Mouse (Mus musculus): ENCODE results near the gene Fgf9.

Fgf9 gene

DNA sequence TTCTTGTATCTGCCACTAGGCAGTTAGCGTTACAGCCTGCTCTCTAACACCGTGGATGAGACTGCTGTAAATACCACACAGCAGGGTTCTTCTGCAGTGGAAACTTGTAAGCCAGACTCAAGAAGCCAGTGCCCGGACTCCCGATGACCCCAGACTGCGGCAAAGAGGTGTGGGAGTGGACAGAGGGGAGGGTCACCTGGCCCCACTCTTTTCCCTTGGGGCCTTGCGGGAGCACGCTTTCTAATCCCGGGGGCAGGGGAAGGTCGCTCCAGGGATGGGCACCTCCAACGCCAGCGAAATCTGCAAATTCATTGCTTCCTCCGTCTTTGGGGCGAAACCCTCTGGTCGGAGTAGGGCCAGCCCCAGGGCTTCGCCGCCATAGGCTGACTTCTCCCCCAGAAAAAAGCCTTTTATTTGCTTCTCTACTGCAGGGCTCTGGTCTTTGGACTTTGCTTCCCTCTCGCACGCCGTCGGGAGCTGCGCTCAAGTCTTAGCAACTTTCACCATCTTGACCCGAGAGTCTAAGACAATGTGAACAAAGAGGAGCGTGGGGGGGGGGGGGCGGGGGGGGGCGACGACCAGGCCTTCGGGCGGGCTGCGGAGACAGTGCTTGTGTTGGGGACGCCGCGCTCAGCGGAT is at the start of gene Fgf9:
Gene Fgf9, plus strand, starts transcription at position 67 of the 639 bp plus-strand sequence.
- DNase-seq = peak; percentile 79

GRCm38 (mm10) chr14:58034567-58034966 is 35.8 kb upstream of the Fgf9 start:
- DNase-seq = peak; percentile 75

- peak; percentile 99 for DNase-seq
Measured at GRCm38 (mm10) chr14:58036174-58036573, 34.2 kb upstream of the Fgf9 start.

DNA sequence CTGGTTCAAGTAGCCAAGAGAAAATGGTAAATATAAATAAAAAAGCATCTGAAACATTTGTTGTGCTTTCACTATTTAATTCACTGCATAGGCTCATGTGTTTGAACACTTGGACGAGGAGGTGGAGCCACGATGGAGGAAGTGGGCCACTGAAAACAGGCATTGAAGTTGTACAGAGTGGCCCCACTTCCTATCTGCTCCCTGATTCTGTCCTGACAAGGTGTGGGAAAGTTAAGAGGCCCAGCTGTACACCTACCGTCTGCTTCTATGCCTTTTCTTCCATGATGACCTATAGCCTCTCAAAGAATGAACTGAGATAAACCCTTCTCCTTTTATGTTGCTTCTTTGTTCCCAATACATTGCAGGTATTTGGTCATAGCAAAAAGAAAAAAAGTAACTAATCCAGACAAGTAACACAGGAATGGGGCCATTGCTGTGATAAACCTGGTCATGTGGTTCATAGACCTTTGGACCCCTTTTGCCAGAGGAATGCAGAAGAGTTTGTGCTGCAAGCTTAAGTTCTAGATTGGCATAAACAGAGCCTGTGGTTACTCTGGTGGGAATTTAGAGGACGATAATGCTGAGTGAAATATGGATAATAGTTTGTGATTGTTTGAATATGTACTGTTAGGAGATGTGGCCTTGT is 23.6 kb upstream of the Fgf9 start:
- DNase-seq = no peak

- DNase-seq = peak; percentile 89
Measured at GRCm38 (mm10) chr14:58050691-58051090, 19.7 kb upstream of the Fgf9 start.

- DNase-seq = no peak
Measured at GRCm38 (mm10) chr14:58067586-58067985, 2.8 kb upstream of the Fgf9 start.

- peak; percentile 61 for DNase-seq
Measured at GRCm38 (mm10) chr14:58068641-58069040, 1.7 kb upstream of the Fgf9 start.

DNA sequence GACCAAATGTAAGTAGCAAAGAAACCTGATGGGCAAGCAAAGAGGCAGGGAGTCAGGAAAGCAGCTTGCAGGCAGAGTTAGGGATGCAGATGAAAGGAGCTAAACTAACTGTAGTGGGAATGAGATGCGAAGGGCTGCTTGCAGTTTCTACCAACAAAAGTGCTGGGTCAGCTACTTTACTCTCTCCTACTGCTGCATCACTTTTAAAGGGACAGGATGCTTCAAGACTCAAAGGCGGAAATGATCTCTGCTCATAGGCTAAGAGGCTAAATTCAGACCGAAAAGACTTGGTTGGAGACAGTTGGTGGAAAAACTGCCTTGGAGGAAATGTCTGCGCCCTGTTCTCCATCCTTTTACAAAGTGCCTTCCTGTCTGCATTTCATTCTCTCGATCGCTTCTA is 420 bp upstream of the Fgf9 start:
- peak; percentile 61 for DNase-seq

- DNase-seq = peak; percentile 66
Measured at GRCm38 (mm10) chr14:58071120-58071641, 834 bp downstream of the Fgf9 start.

DNA sequence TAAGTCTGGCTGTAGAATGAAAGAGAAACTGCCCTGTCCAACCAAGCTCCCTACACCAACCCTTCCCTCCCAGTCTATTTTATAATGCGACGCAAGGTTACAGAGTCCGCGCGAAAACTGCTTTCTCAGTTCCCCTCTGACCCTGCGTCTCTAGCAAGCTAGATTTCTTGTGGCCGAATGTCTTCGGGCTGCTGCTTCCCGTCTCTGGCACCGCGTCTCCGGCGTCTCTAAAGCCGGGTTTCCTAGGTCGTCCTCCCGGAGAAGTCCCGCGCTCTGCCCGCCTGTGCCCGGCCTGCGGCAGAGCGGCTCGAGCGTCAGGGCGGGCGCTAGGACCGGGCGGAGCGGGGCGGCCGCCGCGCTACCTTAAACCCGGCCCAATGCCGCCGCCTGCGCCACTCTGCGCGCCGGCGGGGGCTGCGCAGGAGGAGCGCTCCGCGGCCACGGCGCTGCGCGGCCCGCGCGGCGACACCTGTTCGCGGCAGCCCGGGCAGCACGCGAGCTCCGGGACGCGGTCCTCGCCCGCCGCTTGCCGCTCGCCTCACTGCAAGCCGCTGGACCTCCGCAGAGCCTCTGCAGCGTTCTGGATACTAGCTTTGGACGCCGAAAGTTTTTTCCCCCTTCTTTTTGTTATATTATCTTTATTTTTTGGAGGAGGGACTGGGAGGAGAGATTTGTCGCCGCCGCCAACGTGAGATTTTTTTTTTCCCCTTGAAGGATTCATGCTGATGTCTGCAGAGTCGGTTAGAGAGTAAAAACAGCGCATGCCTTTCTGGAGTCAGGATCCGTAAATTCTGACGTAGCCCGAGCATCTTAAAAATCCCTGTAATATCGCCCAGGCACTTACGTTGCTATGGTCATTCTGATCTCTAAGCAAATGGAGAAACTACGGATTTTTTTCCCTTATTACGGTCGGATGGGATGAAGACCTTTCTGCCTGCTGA is 1.8 kb downstream of the Fgf9 start:
- peak; percentile 92 for DNase-seq

DNA sequence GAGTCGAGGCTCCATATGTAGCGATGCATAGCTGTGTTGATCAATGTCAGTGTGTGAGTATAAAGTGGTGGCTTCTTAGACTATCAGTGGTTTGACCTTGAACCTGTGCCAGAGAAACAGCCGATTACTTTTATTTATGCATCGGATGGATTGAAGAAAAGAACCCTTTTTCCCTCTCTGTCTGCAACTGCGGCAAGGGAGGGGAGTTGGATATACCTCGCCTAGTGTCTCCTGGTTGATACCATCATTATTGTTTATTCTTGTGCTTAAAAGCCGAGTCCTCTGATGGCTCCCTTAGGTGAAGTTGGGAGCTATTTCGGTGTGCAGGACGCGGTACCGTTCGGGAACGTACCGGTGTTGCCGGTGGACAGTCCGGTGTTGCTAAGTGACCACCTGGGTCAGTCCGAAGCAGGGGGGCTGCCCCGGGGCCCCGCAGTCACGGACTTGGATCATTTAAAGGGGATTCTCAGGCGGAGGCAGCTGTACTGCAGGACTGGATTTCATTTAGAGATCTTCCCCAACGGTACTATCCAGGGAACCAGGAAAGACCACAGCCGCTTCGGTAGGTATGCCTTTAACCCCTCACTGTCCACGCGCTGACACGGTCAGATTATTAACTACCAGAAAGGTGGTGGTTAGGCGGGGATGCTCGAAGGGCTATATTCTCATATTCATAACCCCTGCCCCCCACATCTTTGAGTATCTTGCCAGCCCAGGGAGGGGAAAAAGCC is 2.6 kb downstream of the Fgf9 start:
- DNase-seq = peak; percentile 57

- peak; percentile 45 for DNase-seq
Measured at GRCm38 (mm10) chr14:58073936-58074335, 3.6 kb downstream of the Fgf9 start.

DNA sequence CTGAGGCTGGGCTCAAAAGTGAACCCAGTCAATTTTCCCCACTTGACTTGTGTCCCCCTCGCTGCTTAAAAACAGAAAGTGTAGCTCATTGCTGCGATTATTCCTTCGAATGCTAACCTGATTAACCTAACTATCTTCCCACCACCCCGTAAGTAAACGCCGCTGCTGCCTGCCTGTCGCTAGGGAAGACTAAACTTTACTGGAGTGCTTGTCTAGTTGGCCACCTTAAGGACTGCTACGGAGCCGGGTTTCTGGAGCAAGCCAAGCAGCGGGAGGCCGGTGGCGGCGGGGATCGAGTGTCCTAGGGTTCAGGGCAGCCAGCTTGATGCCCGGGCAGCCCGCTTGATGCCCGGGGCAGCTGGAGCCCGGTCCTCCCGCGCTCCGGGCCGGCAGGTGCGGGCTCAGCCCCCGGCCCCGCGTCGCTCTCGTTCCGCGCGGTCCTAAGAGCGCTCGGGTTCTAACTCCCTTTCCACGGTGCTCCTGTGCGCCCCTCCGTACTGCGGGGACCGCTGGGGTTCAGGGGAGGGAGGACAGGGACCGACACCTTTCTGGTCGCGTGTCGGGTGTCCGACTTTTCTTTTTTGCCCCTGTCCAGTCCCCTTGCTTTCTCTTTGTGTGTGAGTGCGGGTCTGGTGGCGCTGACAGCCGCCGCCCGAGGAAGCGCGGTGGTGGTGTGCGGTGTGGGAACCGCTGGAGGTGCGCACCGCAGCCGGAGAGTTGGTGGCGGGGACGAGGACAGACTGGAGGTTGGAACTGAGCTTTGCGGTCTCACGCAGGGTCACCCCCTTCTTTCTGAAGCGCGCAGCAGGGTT is 4.5 kb downstream of the Fgf9 start:
- peak; percentile 87 for DNase-seq

DNA sequence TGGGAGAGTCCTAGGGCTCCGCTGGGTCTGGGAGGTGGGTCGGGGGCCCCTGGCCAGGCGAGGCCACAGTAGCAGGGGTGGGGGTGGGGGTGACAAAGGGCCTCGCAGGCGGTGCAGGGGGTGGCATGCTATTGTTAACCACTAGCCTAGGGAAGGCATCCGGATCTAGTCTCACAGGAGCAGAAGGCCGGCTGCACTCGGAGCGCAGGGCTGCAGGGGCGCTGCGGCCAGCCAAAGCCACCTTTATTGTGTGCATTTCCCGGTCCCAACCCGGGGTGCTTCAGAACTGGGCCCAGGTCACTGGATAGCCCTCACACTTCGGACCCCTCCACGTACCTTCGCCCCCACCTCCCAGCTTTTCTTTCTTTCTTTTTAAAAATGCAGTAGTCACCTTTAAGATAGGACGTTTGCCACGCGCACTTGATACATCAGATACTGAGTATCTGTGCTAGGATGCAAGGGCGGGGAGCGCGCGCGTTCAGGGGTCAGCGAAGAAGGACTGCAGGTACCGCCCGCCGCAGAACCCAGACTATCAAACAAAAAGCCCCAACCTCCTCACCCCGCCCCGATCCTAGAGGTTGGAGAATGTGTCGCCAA is 5.2 kb downstream of the Fgf9 start:
- peak; percentile 80 for DNase-seq

GRCm38 (mm10) chr14:58076030-58076521 is 5.7 kb downstream of the Fgf9 start:
- DNase-seq = peak; percentile 90

DNA sequence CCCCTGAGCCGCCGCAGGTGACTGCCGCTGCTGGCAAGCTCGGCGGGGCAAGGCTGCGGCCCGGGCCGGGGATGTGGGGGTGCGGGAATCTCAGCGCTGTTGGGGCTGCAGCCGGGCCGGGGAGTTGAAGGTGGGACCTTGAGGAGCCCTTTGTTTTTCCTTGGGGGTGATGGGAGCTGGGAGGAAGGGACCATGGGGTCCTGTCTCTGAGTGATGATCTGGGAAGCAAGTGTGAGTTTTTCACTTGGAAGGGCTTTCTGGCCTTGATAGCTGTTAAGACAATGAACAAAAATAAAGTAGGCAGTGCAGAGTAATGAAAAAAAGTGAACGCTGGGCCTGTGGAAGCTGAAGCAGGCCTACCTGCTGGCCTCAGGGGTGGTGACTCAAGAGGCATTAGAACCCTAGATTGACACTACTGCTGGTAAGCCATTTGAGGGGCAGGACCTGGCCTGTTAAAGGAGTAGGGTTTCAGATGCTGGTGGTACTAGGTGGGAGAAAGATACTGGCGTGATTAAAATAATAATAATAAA is 6.4 kb downstream of the Fgf9 start:
- DNase-seq = no peak

DNA sequence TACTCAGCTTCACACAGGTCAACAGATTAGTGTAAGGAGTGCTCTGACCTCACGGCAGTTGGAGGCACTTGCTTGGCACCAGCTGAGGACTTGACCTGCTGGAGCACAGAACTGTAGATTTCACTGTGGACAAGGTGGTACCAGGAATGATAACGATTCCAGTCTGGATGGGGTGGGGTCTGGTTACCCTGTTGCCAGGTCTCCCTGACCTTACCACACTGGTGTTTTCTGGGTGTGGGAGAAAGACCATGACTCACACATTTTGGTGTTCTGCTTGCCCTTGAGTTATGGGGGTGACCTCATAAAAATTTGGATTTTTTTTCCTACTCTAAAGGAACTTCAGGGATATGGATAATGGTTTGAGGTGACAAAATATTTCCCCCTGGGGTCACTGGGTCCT is 9.1 kb downstream of the Fgf9 start:
- no peak for DNase-seq

GRCm38 (mm10) chr14:58081955-58082354 is 11.6 kb downstream of the Fgf9 start:
- DNase-seq = no peak

- DNase-seq = no peak
Measured at GRCm38 (mm10) chr14:58084240-58084639, 13.9 kb downstream of the Fgf9 start.

- DNase-seq = peak; percentile 41
Measured at GRCm38 (mm10) chr14:58087326-58087725, 17.0 kb downstream of the Fgf9 start.

- DNase-seq = peak; percentile 86
Measured at GRCm38 (mm10) chr14:58089486-58089885, 19.1 kb downstream of the Fgf9 start.
